Mouse (Mus musculus) macrophage (primary cell): Measurements from ENCODE around the gene Golga1. TPM values are rescaled to one million over a fixed set of nuclear protein-coding genes. Genes with fewer than 3 reads are reported as not detected.
"Not testable (repeated sequence)": the region's sequence is repeated elsewhere in the genome, so short reads cannot be mapped to it uniquely, and the experiment has no call there.

Experiments used
- H3K27ac ChIP-seq: fragments of 350-480 bp; formaldehyde crosslinking; 2 replicates; pipeline ENCODE4 v1.9.0; 2021
- H3K36me3 ChIP-seq: fragments of 350-480 bp; formaldehyde crosslinking; 2 replicates; pipeline ENCODE4 v1.9.0; 2021; ENCODE audit errors: inconsistent target
- H3K4me3 ChIP-seq: fragments of 350-480 bp; formaldehyde crosslinking; 2 replicates; pipeline ENCODE4 v1.9.0; 2021; ENCODE audit errors: inconsistent target
- H3K79me2 ChIP-seq: fragments of 350-480 bp; formaldehyde crosslinking; 2 replicates; pipeline ENCODE4 v1.9.0; 2021; ENCODE audit errors: inconsistent target
- WGBS: methylation state at CpG from one replicate; pipeline ENCODE4 v1.1.7; 2026; ENCODE audit warnings: inconsistent platforms; ENCODE audit not compliant: missing documents; 5-methylcytosine and 5-hydroxymethylcytosine counted together
- polyA plus RNA-seq: library from polyadenylated mRNA; stranded (reverse); fragments of 250-400 nt; gene quantifications from 3 replicates; pipeline ENCODE4 v1.2.4, GENCODE M21; 2018; ENCODE audit warnings: inconsistent platforms

Golga1 gene
- polyA plus RNA-seq, 1 experiment from 2014 or later, result 12.3 TPM

DNA sequence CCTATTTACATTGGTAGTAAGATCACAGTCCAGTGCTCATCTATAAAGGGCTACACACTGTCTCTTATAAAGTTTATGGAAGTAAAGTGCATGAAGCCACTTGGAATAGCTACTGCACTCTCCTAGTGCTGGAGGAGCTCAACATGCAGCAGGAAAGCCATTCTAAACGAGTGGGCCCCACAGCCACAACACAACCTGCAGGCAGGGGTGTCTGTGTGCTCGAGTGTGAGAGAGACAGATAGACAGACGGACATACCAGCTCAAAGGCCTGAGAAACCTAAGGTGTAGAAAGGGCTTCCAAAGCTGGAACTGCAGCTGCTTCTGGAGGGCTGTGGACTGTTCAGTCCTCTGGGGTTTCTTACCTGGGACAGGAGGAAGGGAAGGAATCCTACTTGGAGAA is 48.8 kb downstream of the Golga1 start:
- H3K4me3 ChIP-seq, result no peak overlapping the region
- H3K79me2 ChIP-seq, result peaks cover 25% of the 10 kb centered on the region
- WGBS, result 76% methylated on average over 3 of the region's 3 CpGs
- peaks cover 76% of the 10 kb centered on the region for H3K36me3 ChIP-seq
- H3K27ac ChIP-seq, result no peak overlapping the region

- no peak overlapping the region for H3K27ac ChIP-seq
- peaks cover 45% of the 10 kb centered on the region for H3K36me3 ChIP-seq
- 88% methylated on average over 7 of the region's 7 CpGs for WGBS
- H3K79me2 ChIP-seq, result peaks cover 55% of the 10 kb centered on the region
- H3K4me3 ChIP-seq, result no peak overlapping the region
Measured at GRCm38 (mm10) chr2:39012768-39013279, 52.5 kb downstream of the Golga1 start.

DNA sequence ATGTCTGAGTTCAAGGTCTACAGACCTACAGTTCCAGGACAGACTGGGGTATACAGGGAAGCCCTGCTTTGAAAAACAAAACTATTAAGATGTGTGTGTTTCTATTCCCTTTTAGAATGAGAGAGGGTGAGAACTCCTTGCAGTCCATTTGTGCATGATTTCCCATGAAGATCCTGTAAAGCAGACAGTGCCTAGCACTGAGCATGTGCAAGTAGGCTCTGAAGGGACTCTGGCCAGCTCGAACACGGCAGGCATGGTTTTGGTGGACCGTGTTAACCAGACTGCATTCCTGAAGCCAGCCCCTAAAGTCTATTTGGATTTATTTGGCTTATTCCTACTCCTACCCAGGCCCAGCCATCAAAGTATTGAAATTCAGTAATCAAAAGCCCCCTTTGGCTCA is 53.4 kb downstream of the Golga1 start:
- 94% methylated on average over 3 of the region's 3 CpGs for WGBS
- H3K79me2 ChIP-seq, result peaks cover 59% of the 10 kb centered on the region
- no peak overlapping the region for H3K4me3 ChIP-seq
- H3K27ac ChIP-seq, result peak overlapping the region; percentile 31
- peaks cover 38% of the 10 kb centered on the region for H3K36me3 ChIP-seq

GRCm38 (mm10) chr2:39011264-39011663 is 54.1 kb downstream of the Golga1 start:
- peak overlapping the region; percentile 31 for H3K27ac ChIP-seq
- H3K79me2 ChIP-seq, result peaks cover 66% of the 10 kb centered on the region
- no peak overlapping the region for H3K4me3 ChIP-seq
- peaks cover 38% of the 10 kb centered on the region for H3K36me3 ChIP-seq

GRCm38 (mm10) chr2:39010144-39010543 is 55.2 kb downstream of the Golga1 start:
- Histone ChIP-seq H3K36me3 (peaks cover 27% of the 10 kb centered on the region), H3K79me2 (peaks cover 77% of the 10 kb centered on the region), H3K27ac (peak overlapping the region; percentile 31)
- not testable (repeated sequence) for H3K4me3 ChIP-seq
- WGBS, result 97% methylated on average over 4 of the region's 5 CpGs

GRCm38 (mm10) chr2:39008954-39009365 is 56.4 kb downstream of the Golga1 start:
- H3K4me3 ChIP-seq, result peak overlapping the region; percentile 94
- peaks cover 84% of the 10 kb centered on the region for H3K79me2 ChIP-seq
- WGBS, result 6% methylated on average over 3 of the region's 3 CpGs
- peaks cover 15% of the 10 kb centered on the region; the same call in 1 of the 2 replicates for H3K36me3 ChIP-seq
- H3K27ac ChIP-seq, result peak overlapping the region; percentile 61

DNA sequence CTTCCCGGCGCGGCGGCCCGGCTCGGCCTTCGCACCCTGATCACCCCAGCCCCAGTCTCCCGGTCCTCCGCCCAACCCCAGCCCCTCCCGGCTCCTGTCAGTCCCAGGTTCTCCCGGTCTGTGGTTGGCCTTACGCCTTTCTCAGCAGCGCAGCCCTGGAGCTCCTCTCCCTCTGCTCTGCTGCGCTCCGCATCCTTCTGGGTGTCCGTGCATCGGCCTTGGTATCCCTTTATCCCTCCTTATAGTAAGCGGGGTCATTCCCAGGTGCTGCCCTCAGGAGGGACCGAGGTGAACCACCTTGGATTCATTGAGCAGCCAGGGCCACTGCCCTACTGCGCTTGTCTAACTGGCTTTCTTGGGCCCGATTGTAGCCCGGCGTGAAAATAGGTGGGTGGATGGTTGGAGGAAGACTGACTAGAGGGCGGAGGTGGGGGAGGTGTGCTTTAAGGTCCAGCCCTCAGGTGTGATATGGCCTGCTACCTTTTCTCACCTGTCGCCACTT is 56.9 kb downstream of the Golga1 start:
- peaks cover 84% of the 10 kb centered on the region for H3K79me2 ChIP-seq
- WGBS, result under 1% methylated on average over 25 of the region's 25 CpGs
- 0 out of 2 replicates have a peak, but pooled peaks cover 10% of the 10 kb centered on the region for H3K36me3 ChIP-seq
- peak overlapping the region; percentile 61 for H3K27ac ChIP-seq
- peak overlapping the region; percentile 94 for H3K4me3 ChIP-seq

- Histone ChIP-seq H3K36me3 (0 out of 2 replicates have a peak, but pooled peaks cover 8% of the 10 kb centered on the region), H3K4me3 (peak overlapping the region; percentile 94), H3K27ac (peak overlapping the region; percentile 65), H3K79me2 (peaks cover 84% of the 10 kb centered on the region)
- WGBS, result under 1% methylated on average over 43 of the region's 44 CpGs
Measured at GRCm38 (mm10) chr2:39007865-39008264, 57.5 kb downstream of the Golga1 start.

DNA sequence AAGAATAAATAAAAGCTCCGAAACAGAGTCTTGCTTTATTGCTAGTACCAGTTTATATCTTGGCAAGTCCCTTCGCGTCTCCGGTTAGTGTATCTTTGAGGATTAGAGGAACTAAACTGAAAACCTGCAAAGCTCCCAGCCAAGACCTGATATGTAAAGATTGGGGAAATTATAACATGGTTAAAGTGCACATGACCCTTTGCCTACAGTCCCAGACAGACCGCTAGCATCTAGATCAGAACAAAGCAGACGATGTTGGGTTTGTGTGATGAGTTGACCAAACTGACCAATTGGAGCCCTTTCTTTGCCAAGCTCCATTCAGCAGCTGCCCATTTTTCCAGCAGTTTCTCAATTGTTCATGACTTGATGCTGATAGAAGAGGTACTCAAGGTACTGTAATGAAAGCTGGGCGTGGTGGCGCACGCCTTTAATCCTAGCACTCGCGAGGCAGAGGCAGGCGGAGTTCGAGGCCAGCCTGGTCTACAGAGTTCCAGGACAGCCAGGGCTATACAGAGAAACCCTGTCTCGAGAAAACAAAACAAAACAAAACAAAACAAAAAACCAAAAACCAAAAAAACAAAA is 59.1 kb downstream of the Golga1 start:
- H3K27ac ChIP-seq, result no peak overlapping the region
- WGBS, result 87% methylated on average over 12 of the region's 14 CpGs
- peaks cover 18% of the 10 kb centered on the region; the same call in 1 of the 2 replicates for H3K36me3 ChIP-seq
- peak overlapping the region; percentile 93 for H3K4me3 ChIP-seq
- peaks cover 77% of the 10 kb centered on the region for H3K79me2 ChIP-seq

GRCm38 (mm10) chr2:39005574-39006079 is 59.7 kb downstream of the Golga1 start, which contains the start of gene Rpl35:
TSS of gene Rpl35 (minus strand) at chr2:39005624.
- Histone ChIP-seq H3K79me2 (peaks cover 74% of the 10 kb centered on the region), H3K36me3 (peaks cover 24% of the 10 kb centered on the region), H3K27ac (peak within 1 kb of the TSS; percentile 59), H3K4me3 (peak within 1 kb of the TSS; percentile 93)
- 15% methylated on average over 14 of the region's 15 CpGs for WGBS

- Histone ChIP-seq H3K4me3 (peak within 1 kb of the TSS; percentile 93), H3K36me3 (peaks cover 29% of the 10 kb centered on the region), H3K79me2 (peaks cover 67% of the 10 kb centered on the region), H3K27ac (peak within 1 kb of the TSS; percentile 59)
- WGBS, result under 1% methylated on average over 57 of the region's 58 CpGs
Measured at GRCm38 (mm10) chr2:39004880-39005435, 60.4 kb downstream of the Golga1 start, which contains the start of gene Arpc5l. TSS of gene Arpc5l (plus strand) at chr2:39005348.

DNA sequence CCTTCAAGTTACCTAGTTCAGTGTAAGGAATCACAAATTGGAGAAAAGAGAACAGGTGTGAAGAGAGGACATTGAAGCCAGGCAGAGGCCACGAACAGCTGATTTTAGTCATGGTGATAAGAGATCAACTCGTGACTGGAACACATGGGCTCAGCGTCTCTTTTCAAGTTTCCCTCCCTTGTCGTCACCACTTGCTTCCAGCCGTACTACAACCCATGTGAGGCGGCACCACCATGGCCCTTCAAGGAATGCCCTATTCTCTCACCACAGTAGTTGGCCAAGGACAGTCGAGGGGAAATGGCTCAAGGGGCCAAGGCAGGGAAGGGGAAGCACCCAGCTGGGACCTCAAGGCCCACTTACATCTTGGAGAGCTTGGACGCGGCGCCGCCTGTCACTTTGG is 61.0 kb downstream of the Golga1 start:
- H3K4me3 ChIP-seq, result peak overlapping the region; percentile 79
- H3K79me2 ChIP-seq, result peaks cover 61% of the 10 kb centered on the region
- H3K27ac ChIP-seq, result peak overlapping the region; percentile 59
- 3% methylated on average over 11 of the region's 11 CpGs for WGBS
- peaks cover 29% of the 10 kb centered on the region for H3K36me3 ChIP-seq

DNA sequence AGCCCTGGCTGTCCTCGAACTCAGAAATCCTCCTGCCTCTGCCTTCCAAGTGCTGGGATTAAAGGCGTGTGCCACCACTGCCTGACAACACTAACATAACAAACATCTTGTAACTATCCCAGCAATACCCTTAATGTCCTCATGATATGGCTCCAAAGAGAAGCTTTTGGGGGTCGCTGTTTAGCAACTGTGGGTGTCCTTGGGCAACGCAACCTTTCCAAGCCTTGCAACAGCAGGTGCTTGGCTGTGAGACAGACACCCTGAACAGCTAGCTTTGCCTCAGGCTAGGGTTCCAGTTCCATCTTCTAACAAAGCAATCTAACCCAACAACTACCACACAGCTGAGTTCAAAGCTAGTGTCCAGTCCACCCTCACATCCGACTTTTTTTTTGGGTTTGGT is 61.8 kb downstream of the Golga1 start:
- Histone ChIP-seq H3K36me3 (peaks cover 29% of the 10 kb centered on the region), H3K79me2 (peaks cover 52% of the 10 kb centered on the region), H3K27ac (peak overlapping the region; percentile 59; the same call in 1 of the 2 replicates), H3K4me3 (peak overlapping the region; percentile 79; the same call in 1 of the 2 replicates)
- WGBS, result 55% methylated on average over 5 of the region's 5 CpGs

GRCm38 (mm10) chr2:39003106-39003505 is 62.2 kb downstream of the Golga1 start:
- 37% methylated on average over 8 of the region's 8 CpGs for WGBS
- H3K27ac ChIP-seq, result no peak overlapping the region

DNA sequence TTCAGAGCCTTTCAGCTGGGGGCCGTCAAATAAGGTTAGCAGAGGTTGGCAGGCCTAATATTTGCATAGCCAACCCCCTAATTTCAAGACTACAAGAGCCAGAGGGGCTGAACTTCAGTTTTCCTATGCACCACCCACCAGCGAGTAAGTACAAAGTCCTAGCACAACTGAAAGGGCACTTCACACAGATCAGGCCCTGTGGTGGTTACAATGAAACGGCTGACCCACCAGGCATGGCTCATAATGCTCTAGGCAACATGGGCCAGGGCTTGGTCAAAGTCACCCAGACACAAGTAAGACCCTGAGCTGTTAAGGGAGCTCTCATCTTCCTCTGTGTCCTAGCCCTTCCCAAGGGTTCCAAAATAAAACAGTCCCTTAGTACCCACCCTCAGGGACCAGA is 63.5 kb downstream of the Golga1 start:
- H3K4me3 ChIP-seq, result no peak overlapping the region
- WGBS, result 93% methylated on average over 3 of the region's 3 CpGs
- H3K36me3 ChIP-seq, result peaks cover 29% of the 10 kb centered on the region
- peaks cover 44% of the 10 kb centered on the region for H3K79me2 ChIP-seq
- H3K27ac ChIP-seq, result no peak overlapping the region

More at GRCm38 (mm10) chr2:39003106-39003505, 62.2 kb downstream of the Golga1 start:
- Histone ChIP-seq H3K79me2 (peaks cover 49% of the 10 kb centered on the region), H3K36me3 (peaks cover 29% of the 10 kb centered on the region), H3K4me3 (no peak overlapping the region)
